Mouse (Mus musculus) lung, adult 2 months (tissue): Measurements from ENCODE around the gene Lrrc31. TPM values are rescaled to one million over a fixed set of nuclear protein-coding genes. Genes with fewer than 3 reads are reported as not detected.

Experiments used
- DNase-seq: peaks from one replicate; pipeline ENCODE4 v3.0.0; 2022
- H3K4me1 ChIP-seq: fragments of 200-500 bp; 2 replicates; pipeline ENCODE4 v1.6.1; 2011; ENCODE audit warnings: low read length; ENCODE audit not compliant: control insufficient read depth, insufficient read depth
- H3K4me3 ChIP-seq: fragments of 200-500 bp; replicated peaks from 2 replicates; pipeline ENCODE3; 2011; ENCODE audit warnings: low read depth, mild to moderate bottlenecking, control low read depth, low read length; ENCODE audit errors: extremely low read depth
- CTCF ChIP-seq: fragments of 200-500 bp; IDR thresholded peaks from 2 replicates; pipeline ENCODE4 v1.5.1; 2011; ENCODE audit warnings: mild to moderate bottlenecking, low read length, control low read depth; ENCODE audit not compliant: insufficient read depth
- POLR2A ChIP-seq: fragments of 200-500 bp; IDR thresholded peaks from 2 replicates; pipeline ENCODE4 v1.6.1; 2011; ENCODE audit warnings: low read depth, mild to moderate bottlenecking, control low read depth, low read length, borderline replicate concordance; ENCODE audit errors: extremely low read depth
- WGBS: fragments of 180-500 bp; shearing (Covaris S2); methylation state at CpG from one replicate; pipeline ENCODE4 v1.1.7; 2018; 5-methylcytosine and 5-hydroxymethylcytosine counted together
- polyA plus RNA-seq: library from polyadenylated mRNA; depleted of rRNA; stranded (reverse); fragments of >200 nt; gene quantifications from 2 replicates; pipeline ENCODE4 v1.2.3, GENCODE M21; 2012; rRNA removed

The Lrrc31 gene
- polyA plus RNA-seq, 1 experiment: 0.78 TPM

GRCm38 (mm10) chr3:30646761-30647160, 52.9 kb downstream of the Lrrc31 start:
- Histone ChIP-seq H3K4me3 (no peak overlapping the region), H3K4me1 (peaks cover 10% of the 10 kb centered on the region)
- no peak for DNase-seq
- 42% methylated on average over 8 of the region's 8 CpGs for WGBS
- no peak for TF ChIP-seq POLR2A
- TF ChIP-seq CTCF: no peak

GRCm38 (mm10) chr3:30644207-30644606, 55.4 kb downstream of the Lrrc31 start, which contains the start of gene Lrriq4:
Lrriq4 (plus strand) TSS chr3:30644507.
- no peak for DNase-seq
- Histone ChIP-seq H3K4me1 (no peaks in the 10 kb centered on the region), H3K4me3 (no peak within 1 kb of the TSS)
- 55% methylated on average over 2 of the region's 2 CpGs for WGBS
- no peak for TF ChIP-seq POLR2A
- TF ChIP-seq CTCF: no peak

GRCm38 (mm10) chr3:30635629-30636028, 64.0 kb downstream of the Lrrc31 start:
- WGBS: 80% methylated on average over 4 of the region's 4 CpGs
- Histone ChIP-seq H3K4me1 (no peaks in the 10 kb centered on the region), H3K4me3 (no peak overlapping the region)
- no peak for TF ChIP-seq POLR2A
- no peak for TF ChIP-seq CTCF
- no peak for DNase-seq

GRCm38 (mm10) chr3:30633681-30634080, 66.0 kb downstream of the Lrrc31 start:
- H3K4me1 ChIP-seq: no peaks in the 10 kb centered on the region
- H3K4me3 ChIP-seq: no peak overlapping the region
- TF ChIP-seq POLR2A (no peak), CTCF (no peak)
- WGBS: 61% methylated on average over 3 of the region's 3 CpGs
- DNase-seq: no peak

Other genes with a start within 250 kb of the Lrrc31 start
- 13.5 and 16.0 TPM in 2 replicates for gene Mecom, start 151.8 kb downstream of the Lrrc31 start, polyA plus RNA-seq
- not detected in 2 replicates for gene Actrt3, start 99.9 kb downstream of the Lrrc31 start, polyA plus RNA-seq
- gene Mynn, start 97.8 kb downstream of the Lrrc31 start, polyA plus RNA-seq: 5.5 and 8.6 TPM in 2 replicates
- gene Lrriq4, start 55.3 kb downstream of the Lrrc31 start, polyA plus RNA-seq: not detected in 2 replicates
- 0.34 and 0.79 TPM in 2 replicates for gene Lrrc34, start 52.0 kb downstream of the Lrrc31 start, polyA plus RNA-seq
- gene Samd7, start 46.5 kb upstream of the Lrrc31 start, polyA plus RNA-seq: not detected in 2 replicates
- gene Sec62, start 93.0 kb upstream of the Lrrc31 start, polyA plus RNA-seq: 15.3 and 22.9 TPM in 2 replicates
- 5.0 and 5.5 TPM in 2 replicates for gene Gpr160, start 156.1 kb upstream of the Lrrc31 start, polyA plus RNA-seq